Mouse (Mus musculus): ENCODE data around the gene Gm20388.

DNA sequence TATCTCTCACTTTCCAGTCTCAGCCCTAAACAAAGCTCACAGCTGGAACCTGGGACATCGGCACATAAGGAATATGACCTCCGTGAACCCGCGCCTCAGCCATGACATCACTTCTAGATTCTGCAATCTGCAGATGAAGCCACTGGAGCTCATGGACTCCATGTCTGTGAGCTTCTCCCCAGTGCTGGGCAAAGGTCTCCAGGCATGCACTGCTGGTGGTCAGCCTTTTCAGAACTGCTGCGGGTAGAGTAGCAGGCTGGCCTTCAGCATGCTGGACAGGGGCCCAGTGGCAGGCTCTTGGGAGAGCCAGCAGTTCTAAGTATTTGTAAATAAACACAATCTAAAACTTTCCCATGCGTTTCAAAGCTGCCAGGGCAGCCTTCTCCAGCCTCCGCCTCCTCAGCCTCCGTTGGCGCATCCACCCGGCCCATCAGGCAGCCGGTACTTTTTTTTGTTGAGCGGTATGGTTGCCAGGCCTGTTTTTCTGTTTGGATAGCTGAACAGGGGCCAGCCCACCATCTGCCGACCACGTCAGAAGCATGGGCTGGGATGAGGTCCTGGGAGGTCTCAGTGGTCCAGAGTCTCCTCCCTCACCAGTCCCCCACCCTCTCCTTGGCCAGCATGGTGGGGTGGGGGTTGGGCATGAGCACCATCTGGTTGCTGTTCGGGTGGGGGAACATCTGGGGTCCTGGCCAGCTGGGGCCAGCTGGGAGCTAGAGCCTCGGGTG is 2729.0 kb downstream of the Gm20388 start:
- TF ChIP-seq CTCF (IDR thresholded peaks at IDR 0.05; ENCODE audit: low read depth, low read length): no peak
- no peak for TF ChIP-seq TAL1 (conservative IDR thresholded peaks at IDR 0.05; ENCODE audit: low read depth, low read length)
- TF ChIP-seq POLR2AphosphoS5 (IDR thresholded peaks at IDR 0.05; ENCODE audit: insufficient replicate concordance, low read depth, low read length): no peak
- no peak for TF ChIP-seq GATA1 (IDR thresholded peaks at IDR 0.05; ENCODE audit: borderline replicate concordance, low read length)

All from G1E (cell line).